Mouse (Mus musculus): ENCODE results near the gene Ndufs5. TPM values are rescaled to one million over a fixed set of nuclear protein-coding genes. Genes with fewer than 3 reads are reported as not detected.

Ndufs5 gene
- polyA plus RNA-seq, 1 experiment from 2014 or later = 362 TPM

- 90% methylated on average over 1 of the region's 1 CpGs for WGBS
- Histone ChIP-seq H3K36me3 (ENCODE audit: control insufficient read depth, insufficient read depth) (peaks cover 18% of the 10 kb centered on the region), H3K9me3 (ENCODE audit: control insufficient read depth, low read length) (no peaks in the 10 kb centered on the region), H3K4me3 (replicated peaks; ENCODE audit: low read length) (no peak overlapping the region), H3K4me2 (ENCODE audit: low read length) (no peak overlapping the region), H3K9ac (replicated peaks; ENCODE audit: low read depth, low read length) (no peak overlapping the region), H3K4me1 (replicated peaks; ENCODE audit: control insufficient read depth, insufficient read depth, low read length) (peaks cover 5% of the 10 kb centered on the region), H3K27ac (ENCODE audit: low read length) (no peak overlapping the region), H3K27me3 (replicated peaks; ENCODE audit: control insufficient read depth, insufficient read depth, low read length) (no peaks in the 10 kb centered on the region)
- no peak for ATAC-seq
Observed at GRCm38 (mm10) chr4:123742891-123743290, 24.9 kb upstream of the Ndufs5 start.

- H3K4me1 ChIP-seq (replicated peaks; ENCODE audit: control insufficient read depth, insufficient read depth, low read length) = no peaks in the 10 kb centered on the region
- H3K27ac ChIP-seq (ENCODE audit: low read length) = no peak overlapping the region
- H3K27me3 ChIP-seq (replicated peaks; ENCODE audit: control insufficient read depth, insufficient read depth, low read length) = no peaks in the 10 kb centered on the region
- no peak for ATAC-seq
- H3K4me2 ChIP-seq (ENCODE audit: low read length) = no peak overlapping the region
- no peak overlapping the region for H3K9ac ChIP-seq (replicated peaks; ENCODE audit: low read depth, low read length)
- H3K4me3 ChIP-seq (replicated peaks; ENCODE audit: low read length) = no peak overlapping the region
- H3K9me3 ChIP-seq (ENCODE audit: control insufficient read depth, low read length) = no peaks in the 10 kb centered on the region
- peaks cover 21% of the 10 kb centered on the region for H3K36me3 ChIP-seq (ENCODE audit: control insufficient read depth, insufficient read depth)
- WGBS = 94% methylated on average over 4 of the region's 4 CpGs
Observed at GRCm38 (mm10) chr4:123738708-123739107, 20.7 kb upstream of the Ndufs5 start.

GRCm38 (mm10) chr4:123733532-123733931, 15.5 kb upstream of the Ndufs5 start:
- Histone ChIP-seq H3K9ac (replicated peaks; ENCODE audit: low read depth, low read length) (no peak overlapping the region), H3K4me2 (ENCODE audit: low read length) (no peak overlapping the region), H3K4me3 (replicated peaks; ENCODE audit: low read length) (no peak overlapping the region), H3K36me3 (ENCODE audit: control insufficient read depth, insufficient read depth) (peaks cover 9% of the 10 kb centered on the region), H3K9me3 (ENCODE audit: control insufficient read depth, low read length) (no peaks in the 10 kb centered on the region), H3K27ac (ENCODE audit: low read length) (no peak overlapping the region), H3K27me3 (replicated peaks; ENCODE audit: control insufficient read depth, insufficient read depth, low read length) (no peaks in the 10 kb centered on the region), H3K4me1 (replicated peaks; ENCODE audit: control insufficient read depth, insufficient read depth, low read length) (no peaks in the 10 kb centered on the region)
- WGBS = 91% methylated on average over 9 of the region's 9 CpGs
- no peak for ATAC-seq

GRCm38 (mm10) chr4:123732921-123733320, 14.9 kb upstream of the Ndufs5 start:
- Histone ChIP-seq H3K4me1 (replicated peaks; ENCODE audit: control insufficient read depth, insufficient read depth, low read length) (no peaks in the 10 kb centered on the region), H3K27ac (ENCODE audit: low read length) (no peak overlapping the region), H3K27me3 (replicated peaks; ENCODE audit: control insufficient read depth, insufficient read depth, low read length) (no peaks in the 10 kb centered on the region), H3K4me3 (replicated peaks; ENCODE audit: low read length) (no peak overlapping the region), H3K9ac (replicated peaks; ENCODE audit: low read depth, low read length) (no peak overlapping the region), H3K4me2 (ENCODE audit: low read length) (no peak overlapping the region), H3K9me3 (ENCODE audit: control insufficient read depth, low read length) (no peaks in the 10 kb centered on the region), H3K36me3 (ENCODE audit: control insufficient read depth, insufficient read depth) (peaks cover 4% of the 10 kb centered on the region)
- WGBS = 89% methylated on average over 2 of the region's 2 CpGs
- no peak for ATAC-seq

- Histone ChIP-seq H3K36me3 (ENCODE audit: control insufficient read depth, insufficient read depth) (no peaks in the 10 kb centered on the region; the same call in 1 of the 2 replicates), H3K9ac (replicated peaks; ENCODE audit: low read depth, low read length) (no peak overlapping the region), H3K27me3 (replicated peaks; ENCODE audit: control insufficient read depth, insufficient read depth, low read length) (no peaks in the 10 kb centered on the region), H3K4me1 (replicated peaks; ENCODE audit: control insufficient read depth, insufficient read depth, low read length) (no peaks in the 10 kb centered on the region), H3K9me3 (ENCODE audit: control insufficient read depth, low read length) (no peaks in the 10 kb centered on the region), H3K27ac (ENCODE audit: low read length) (no peak overlapping the region), H3K4me3 (replicated peaks; ENCODE audit: low read length) (no peak overlapping the region), H3K4me2 (ENCODE audit: low read length) (no peak overlapping the region)
- ATAC-seq = no peak
- WGBS = 93% methylated on average over 4 of the region's 4 CpGs
Observed at GRCm38 (mm10) chr4:123732163-123732910, 14.3 kb upstream of the Ndufs5 start.

- peaks cover 8% of the 10 kb centered on the region for H3K4me1 ChIP-seq (replicated peaks; ENCODE audit: control insufficient read depth, insufficient read depth, low read length)
- H3K9ac ChIP-seq (replicated peaks; ENCODE audit: low read depth, low read length) = no peak overlapping the region
- H3K4me3 ChIP-seq (replicated peaks; ENCODE audit: low read length) = no peak overlapping the region
- ATAC-seq = no peak
- H3K9me3 ChIP-seq (ENCODE audit: control insufficient read depth, low read length) = no peaks in the 10 kb centered on the region
- no peaks in the 10 kb centered on the region for H3K27me3 ChIP-seq (replicated peaks; ENCODE audit: control insufficient read depth, insufficient read depth, low read length)
- H3K27ac ChIP-seq (ENCODE audit: low read length) = no peak overlapping the region
- no peak overlapping the region for H3K4me2 ChIP-seq (ENCODE audit: low read length)
- no peaks in the 10 kb centered on the region for H3K36me3 ChIP-seq (ENCODE audit: control insufficient read depth, insufficient read depth)
- WGBS = 94% methylated on average over 4 of the region's 4 CpGs
Observed at GRCm38 (mm10) chr4:123721761-123722160, 3.8 kb upstream of the Ndufs5 start.

GRCm38 (mm10) chr4:123718434-123718780, 405 bp upstream of the Ndufs5 start:
- Histone ChIP-seq H3K4me1 (replicated peaks; ENCODE audit: control insufficient read depth, insufficient read depth, low read length) (peaks cover 12% of the 10 kb centered on the region), H3K4me3 (replicated peaks; ENCODE audit: low read length) (peak overlapping the region; percentile 77), H3K36me3 (ENCODE audit: control insufficient read depth, insufficient read depth) (peaks cover 8% of the 10 kb centered on the region), H3K4me2 (ENCODE audit: low read length) (peak overlapping the region; percentile 61), H3K27ac (ENCODE audit: low read length) (peak overlapping the region; percentile 37; the same call in 1 of the 2 replicates), H3K9ac (replicated peaks; ENCODE audit: low read depth, low read length) (peak overlapping the region; percentile 65), H3K9me3 (ENCODE audit: control insufficient read depth, low read length) (no peaks in the 10 kb centered on the region), H3K27me3 (replicated peaks; ENCODE audit: control insufficient read depth, insufficient read depth, low read length) (no peaks in the 10 kb centered on the region)
- ATAC-seq = peak; percentile 11; the same call in 1 of the 2 replicates
- WGBS = 30% methylated on average over 7 of the region's 7 CpGs

- ATAC-seq = no peak
- H3K9ac ChIP-seq (replicated peaks; ENCODE audit: low read depth, low read length) = no peak overlapping the region
- H3K27me3 ChIP-seq (replicated peaks; ENCODE audit: control insufficient read depth, insufficient read depth, low read length) = no peaks in the 10 kb centered on the region
- H3K9me3 ChIP-seq (ENCODE audit: control insufficient read depth, low read length) = no peaks in the 10 kb centered on the region
- no peak overlapping the region for H3K4me2 ChIP-seq (ENCODE audit: low read length)
- H3K27ac ChIP-seq (ENCODE audit: low read length) = no peak overlapping the region
- H3K36me3 ChIP-seq (ENCODE audit: control insufficient read depth, insufficient read depth) = peaks cover 14% of the 10 kb centered on the region
- peaks cover 7% of the 10 kb centered on the region; the same call in 1 of the 2 replicates for H3K4me1 ChIP-seq (replicated peaks; ENCODE audit: control insufficient read depth, insufficient read depth, low read length)
- H3K4me3 ChIP-seq (replicated peaks; ENCODE audit: low read length) = no peak overlapping the region
- WGBS = 86% methylated on average over 1 of the region's 3 CpGs
Observed at GRCm38 (mm10) chr4:123712431-123712830, 5.6 kb downstream of the Ndufs5 start.

GRCm38 (mm10) chr4:123707340-123707739, 10.7 kb downstream of the Ndufs5 start:
- ATAC-seq = no peak
- H3K9ac ChIP-seq (replicated peaks; ENCODE audit: low read depth, low read length) = no peak overlapping the region
- H3K4me1 ChIP-seq (replicated peaks; ENCODE audit: control insufficient read depth, insufficient read depth, low read length) = no peaks in the 10 kb centered on the region
- no peak overlapping the region for H3K4me3 ChIP-seq (replicated peaks; ENCODE audit: low read length)
- H3K9me3 ChIP-seq (ENCODE audit: control insufficient read depth, low read length) = no peaks in the 10 kb centered on the region
- no peak overlapping the region for H3K27ac ChIP-seq (ENCODE audit: low read length)
- no peaks in the 10 kb centered on the region for H3K27me3 ChIP-seq (replicated peaks; ENCODE audit: control insufficient read depth, insufficient read depth, low read length)
- no peak overlapping the region for H3K4me2 ChIP-seq (ENCODE audit: low read length)
- WGBS = 93% methylated on average over 5 of the region's 5 CpGs
- H3K36me3 ChIP-seq (ENCODE audit: control insufficient read depth, insufficient read depth) = peaks cover 3% of the 10 kb centered on the region
